Mouse (Mus musculus) olfactory bulb, adult 2 months (tissue): ENCODE data around the gene Tmcc2.

Source experiments
- CTCF ChIP-seq: fragments of 200-500 bp; IDR thresholded peaks from 2 replicates; pipeline ENCODE4 v1.5.1; 2012; ENCODE audit warnings: low read depth, mild to moderate bottlenecking, low read length, moderate library complexity; ENCODE audit not compliant: insufficient read depth
- POLR2A ChIP-seq: fragments of 200-500 bp; IDR thresholded peaks from 2 replicates; pipeline ENCODE4 v1.6.1; 2012; ENCODE audit warnings: mild to moderate bottlenecking, low read depth, low read length, moderate library complexity; ENCODE audit not compliant: insufficient read depth

GRCm38 (mm10) chr1:132396705-132397104, 5.6 kb upstream of the Tmcc2 start:
- no peak for TF ChIP-seq POLR2A
- TF ChIP-seq CTCF = no peak
